17 mouse cellular contexts compared by ENCODE assay signal in genomic region chr6:46197298-46197697, GRCm38 (mm10).
DNase-seq lines count a peak whose midpoint lies in the region; ATAC-seq lines count a peak whose summit lies in the region.
"Had no signal": no experiment of that assay in that cellular context is flagged by ENCODE, and none has a peak within 500 bp of the region (broad histone marks: within the 10 kb centered on the region; RNA-seq: fewer than 3 reads in every experiment).

No protein-coding gene starts in this region.

- peak; percentile 81 for ATAC-seq in frontal cortex, adult (ENCODE audit: low TSS enrichment)
- ATAC-seq: activated CD4-positive, CD25-positive, alpha-beta regulatory T cell, adult 4 months; CD4-positive, CD25-positive, alpha-beta regulatory T cell, adult 4 months; Patski had no signal

- no peak for DNase-seq in frontal cortex, postnatal 10 days (ENCODE audit: low spot score in 2 of 2)
- peak; percentile 54 for DNase-seq in brain, adult 2 months (ENCODE audit: low read depth, low spot score)
- no peak for DNase-seq in testis, postnatal 14 days (ENCODE audit: low spot score)
- DNase-seq: adrenal gland, adult 2 months; adrenal gland, adult 8-10 months; adrenal gland, postnatal 10 days; adrenal gland, postnatal 14 days; adrenal gland, postnatal 25 days; adrenal gland, postnatal 36 days; B cell, adult 2 months; cerebellum, adult 11 months; cerebellum, adult 11-12 months; cerebellum, adult 18-20 months had no signal
